Mouse (Mus musculus): Measurements from ENCODE around the gene Dhrs7b.
A peak's percentile ranks its signal among the peaks of the same experiment; 100 is the strongest.

Gene Dhrs7b

GRCm38 (mm10) chr11:60902001-60902400 is 71.6 kb downstream of the Dhrs7b start:
- no peak for DNase-seq (ENCODE audit: low spot score)

DNA sequence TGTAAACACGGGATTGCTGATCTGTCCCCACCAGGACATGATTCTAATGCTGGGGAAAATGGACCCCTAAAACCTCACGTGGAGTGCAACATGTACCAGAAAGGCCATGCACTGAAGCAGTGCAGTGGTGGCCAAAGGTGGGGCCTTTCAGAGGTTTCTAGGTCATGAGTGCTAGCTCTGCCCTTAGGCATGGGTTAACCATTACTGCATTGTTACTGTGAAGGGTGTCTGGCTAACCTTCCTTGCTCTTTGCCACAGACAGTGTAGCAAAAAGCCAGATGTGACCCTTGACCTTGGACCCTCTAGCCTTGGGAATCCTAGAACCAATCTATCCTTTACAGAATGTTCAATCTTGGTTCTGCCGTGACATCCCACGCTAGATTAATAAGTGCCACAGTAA is 72.1 kb downstream of the Dhrs7b start:
- DNase-seq (ENCODE audit: low spot score): peak; percentile 68

DNA sequence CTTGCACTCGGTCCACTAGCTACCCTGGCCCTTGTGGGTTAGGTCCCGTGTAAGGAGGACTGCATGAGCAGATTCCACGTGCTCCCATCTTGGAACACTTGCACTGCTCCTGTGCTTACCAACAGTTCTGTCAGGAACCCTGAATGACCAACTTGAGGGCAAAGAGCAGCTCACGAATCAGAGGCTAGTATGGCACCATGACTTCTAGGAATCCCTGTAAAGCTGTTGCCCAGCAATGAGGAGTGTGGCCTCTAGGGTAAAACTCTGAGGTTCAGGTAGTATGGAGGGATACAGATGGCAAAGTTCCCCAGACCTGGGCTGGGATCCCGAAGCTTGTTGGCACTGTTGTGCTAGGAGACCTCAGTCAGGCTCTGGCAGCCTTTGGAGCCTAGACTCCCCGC is 73.2 kb downstream of the Dhrs7b start:
- DNase-seq (ENCODE audit: low spot score): no peak

- DNase-seq (ENCODE audit: low spot score): no peak
Observed at GRCm38 (mm10) chr11:60905407-60906120, 75.1 kb downstream of the Dhrs7b start.

DNA sequence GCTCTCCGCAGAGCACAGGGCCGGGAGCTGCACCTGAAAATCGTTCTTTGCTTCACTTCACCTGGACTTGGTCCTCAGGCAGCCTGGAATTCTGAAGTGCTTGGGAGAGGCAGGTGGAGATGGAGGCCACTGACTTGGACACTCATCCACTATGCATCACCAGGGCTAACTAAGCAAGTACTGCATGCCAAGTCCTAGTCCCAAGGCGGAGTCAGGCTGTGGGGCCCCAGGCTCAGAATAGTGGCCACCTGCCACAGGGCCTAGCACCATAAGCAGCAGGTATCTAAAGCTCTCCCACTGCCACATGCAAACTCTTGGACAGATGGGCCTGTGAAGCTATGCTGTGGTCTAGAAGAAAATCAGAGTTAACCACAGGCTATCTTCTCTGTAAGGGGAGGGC is 76.0 kb downstream of the Dhrs7b start:
- no peak for DNase-seq (ENCODE audit: low spot score)

- DNase-seq (ENCODE audit: low spot score): no peak
Observed at GRCm38 (mm10) chr11:60908073-60908472, 77.6 kb downstream of the Dhrs7b start.

GRCm38 (mm10) chr11:60909626-60910025 is 79.2 kb downstream of the Dhrs7b start:
- DNase-seq (ENCODE audit: low spot score): no peak
